Mouse (Mus musculus) frontal cortex, postnatal 36 days (tissue): ENCODE results near the gene Stk38.

Experiments used
- DNase-seq, 2 experiments: peaks; one replicate each; pipeline ENCODE4 v3.0.0; 2022; ENCODE audit warnings: low spot score in 2 of 2

Stk38 gene

GRCm38 (mm10) chr17:28954416-28954815 lies 53.4 kb downstream of the Stk38 start:
- DNase-seq, result no peak

GRCm38 (mm10) chr17:28953251-28953650 lies 54.5 kb downstream of the Stk38 start:
- DNase-seq, result no peak

GRCm38 (mm10) chr17:28951831-28952799 lies 55.7 kb downstream of the Stk38 start, which contains the start of gene Kctd20:
Gene Kctd20, plus strand, starts transcription at chr17:28951950.
- peak; percentile 86 to 90 for DNase-seq

- DNase-seq, result no peak
These were observed 57.0 kb downstream of the Stk38 start for GRCm38 (mm10) chr17:28950751-28951150.

- no peak for DNase-seq
These were observed 59.1 kb downstream of the Stk38 start for GRCm38 (mm10) chr17:28948661-28949060.

GRCm38 (mm10) chr17:28947011-28947939 lies 60.5 kb downstream of the Stk38 start:
- DNase-seq, result no peak

- DNase-seq, result no peak
These were observed 63.3 kb downstream of the Stk38 start for GRCm38 (mm10) chr17:28944481-28944880.

- no peak for DNase-seq
These were observed 64.1 kb downstream of the Stk38 start, which contains the start of gene Pxt1 for GRCm38 (mm10) chr17:28943740-28944139. Gene Pxt1, minus strand, starts transcription at chr17:28943840.

GRCm38 (mm10) chr17:28942101-28942500 lies 65.7 kb downstream of the Stk38 start:
- no peak for DNase-seq

GRCm38 (mm10) chr17:28940776-28941555 lies 66.8 kb downstream of the Stk38 start:
- DNase-seq, result no peak

- no peak for DNase-seq
These were observed 71.0 kb downstream of the Stk38 start for GRCm38 (mm10) chr17:28936622-28937345.

GRCm38 (mm10) chr17:28936133-28936532 lies 71.7 kb downstream of the Stk38 start:
- no peak for DNase-seq

- DNase-seq, result no peak
These were observed 73.5 kb downstream of the Stk38 start for GRCm38 (mm10) chr17:28934120-28934916.

- no peak for DNase-seq
These were observed 75.5 kb downstream of the Stk38 start for GRCm38 (mm10) chr17:28932274-28932673.

GRCm38 (mm10) chr17:28931436-28932211 lies 76.2 kb downstream of the Stk38 start:
- no peak for DNase-seq

GRCm38 (mm10) chr17:28930392-28931074 lies 77.3 kb downstream of the Stk38 start:
- DNase-seq, result peak; percentile 33 to 53

GRCm38 (mm10) chr17:28929369-28929768 lies 78.4 kb downstream of the Stk38 start:
- DNase-seq, result no peak

GRCm38 (mm10) chr17:28928004-28928403 lies 79.8 kb downstream of the Stk38 start:
- no peak for DNase-seq
